Mouse (Mus musculus) myocyte (in vitro differentiated cells): ENCODE measurements around the gene Ctnnd1. TPM values are rescaled to one million over a fixed set of nuclear protein-coding genes. Genes with fewer than 3 reads are reported as not detected.

Experiments
- H3K27me3 ChIP-seq: one replicate; pipeline ENCODE4 v1.6.1; 2011; ENCODE audit not compliant: control insufficient read depth, insufficient read depth, insufficient read length
- H3K36me3 ChIP-seq: one replicate; pipeline ENCODE4 v1.6.1; 2011; ENCODE audit not compliant: control insufficient read depth, insufficient read depth
- H3K4me2 ChIP-seq: one replicate; pipeline ENCODE4 v1.6.1; 2011; ENCODE audit warnings: low read depth, control low read depth
- H3K4me3 ChIP-seq: one replicate; pipeline ENCODE4 v1.5.1; 2011; ENCODE audit warnings: mild to moderate bottlenecking, control low read depth, moderate library complexity
- H3K79me2 ChIP-seq: one replicate; pipeline ENCODE4 v1.6.1; 2011; ENCODE audit not compliant: control insufficient read depth, insufficient read depth
- H3ac ChIP-seq: one replicate; pipeline ENCODE4 v1.6.1; 2011; ENCODE audit not compliant: control insufficient read depth, insufficient read length
- CEBPB ChIP-seq: IDR thresholded peaks from 2 replicates; pipeline ENCODE4 v1.6.1; 2011; ENCODE audit warnings: mild to moderate bottlenecking, moderate library complexity; ENCODE audit not compliant: poor library complexity, insufficient read depth, severe bottlenecking
- E2F4 ChIP-seq: IDR thresholded peaks from one replicate; pipeline ENCODE4 v1.6.1; 2011; ENCODE audit warnings: mild to moderate bottlenecking, control low read depth, moderate library complexity; ENCODE audit not compliant: insufficient read depth
- MAX ChIP-seq: IDR thresholded peaks from one replicate; pipeline ENCODE4 v1.6.1; 2011; ENCODE audit warnings: low read depth, mild to moderate bottlenecking, control low read depth
- MYOD1 ChIP-seq, 3 experiments: IDR thresholded peaks; one replicate each; pipeline ENCODE4 v1.6.1; 2011; ENCODE audit warnings: control low read depth in 2 of 3, low read depth in 2 of 3, mild to moderate bottlenecking in 2 of 3, moderate library complexity in 1 of 3; ENCODE audit not compliant: insufficient read length in 2 of 3, control insufficient read depth in 1 of 3
- MYOG ChIP-seq, 3 experiments: IDR thresholded peaks; one replicate each; pipeline ENCODE4 v1.6.1; 2011; ENCODE audit warnings: control low read depth in 2 of 3, low read depth in 2 of 3, mild to moderate bottlenecking in 2 of 3; ENCODE audit not compliant: insufficient read length in 2 of 3, control insufficient read depth in 1 of 3, insufficient read depth in 1 of 3
- POLR2A ChIP-seq: IDR thresholded peaks from one replicate; pipeline ENCODE4 v1.6.1; 2011; ENCODE audit warnings: low read depth, mild to moderate bottlenecking, control low read depth, moderate library complexity; ENCODE audit not compliant: insufficient read length
- POLR2AphosphoS2 ChIP-seq: IDR thresholded peaks from one replicate; pipeline ENCODE4 v1.6.1; 2011; ENCODE audit warnings: low read depth, control low read depth; ENCODE audit not compliant: insufficient read length
- REST ChIP-seq: IDR thresholded peaks from one replicate; pipeline ENCODE4 v1.6.1; 2011; ENCODE audit warnings: mild to moderate bottlenecking, control low read depth, moderate library complexity; ENCODE audit not compliant: insufficient read depth, insufficient read length
- SRF ChIP-seq: IDR thresholded peaks from one replicate; pipeline ENCODE4 v1.6.1; 2011; ENCODE audit warnings: low read depth; ENCODE audit not compliant: control insufficient read depth, insufficient read length
- TCF12 ChIP-seq: IDR thresholded peaks from one replicate; pipeline ENCODE4 v1.6.1; 2011; ENCODE audit warnings: mild to moderate bottlenecking, control low read depth; ENCODE audit not compliant: poor library complexity, insufficient read depth, severe bottlenecking
- TCF3 ChIP-seq: IDR thresholded peaks from one replicate; pipeline ENCODE4 v1.6.1; 2011; ENCODE audit warnings: low read depth, control low read depth; ENCODE audit not compliant: insufficient read length
- USF1 ChIP-seq: IDR thresholded peaks from one replicate; pipeline ENCODE4 v1.6.1; 2011; ENCODE audit warnings: low read depth, mild to moderate bottlenecking, control low read depth, moderate library complexity
- polyA plus RNA-seq: library from polyadenylated mRNA; unstranded; fragments of >200 nt; fragmentation: generic; extraction: Trizol; gene quantifications from one replicate; pipeline ENCODE4 v1.2.1, GENCODE M21; 2012; ENCODE audit warnings: missing spikeins

The Ctnnd1 gene
- polyA plus RNA-seq, 1 experiment = 64.6 TPM

- TF ChIP-seq REST (no peak), POLR2AphosphoS2 (peak; percentile 75), MYOG (IDR thresholded peaks at IDR 0.05; ENCODE audit: control insufficient read depth in 1 of 3, insufficient read depth in 1 of 3, insufficient read length in 2 of 3, low read depth in 2 of 3) (no peak), POLR2A (no peak), CEBPB (no peak), SRF (no peak), MYOD1 (IDR thresholded peaks at IDR 0.05; ENCODE audit: control insufficient read depth in 1 of 3, insufficient read length in 2 of 3, low read depth in 2 of 3) (no peak), MAX (peak; percentile 18), TCF12 (no peak), USF1 (peak; percentile 99), TCF3 (no peak), E2F4 (peak; percentile 92)
- peaks cover 15% of the 10 kb centered on the region for H3K79me2 ChIP-seq
- H3K27me3 ChIP-seq = no peaks in the 10 kb centered on the region
- peak within 1 kb of the TSS; percentile 92 for H3K4me3 ChIP-seq
- peaks cover 12% of the 10 kb centered on the region for H3K36me3 ChIP-seq
- peak within 1 kb of the TSS; percentile 91 for H3ac ChIP-seq
- peak within 1 kb of the TSS; percentile 89 for H3K4me2 ChIP-seq
These were observed 20.0 kb upstream of the Ctnnd1 start, which contains the start of gene Selenoh for GRCm38 (mm10) chr2:84670569-84670933. Selenoh (minus strand) TSS chr2:84670770.

- Histone ChIP-seq H3K79me2 (peaks cover 15% of the 10 kb centered on the region), H3K27me3 (no peaks in the 10 kb centered on the region), H3K4me2 (peak overlapping the region; percentile 89), H3K36me3 (peaks cover 12% of the 10 kb centered on the region), H3K4me3 (peak overlapping the region; percentile 92), H3ac (peak overlapping the region; percentile 91)
- TF ChIP-seq USF1 = no peak
These were observed 19.4 kb upstream of the Ctnnd1 start for GRCm38 (mm10) chr2:84669828-84670568.

- H3ac ChIP-seq = no peak overlapping the region
- no peaks in the 10 kb centered on the region for H3K36me3 ChIP-seq
- peaks cover 15% of the 10 kb centered on the region for H3K79me2 ChIP-seq
- no peak overlapping the region for H3K4me2 ChIP-seq
- H3K4me3 ChIP-seq = no peak overlapping the region
- no peaks in the 10 kb centered on the region for H3K27me3 ChIP-seq
- TF ChIP-seq MYOD1 (IDR thresholded peaks at IDR 0.05; ENCODE audit: control insufficient read depth in 1 of 3, insufficient read length in 2 of 3, low read depth in 2 of 3) (no peak), CEBPB (no peak), POLR2A (no peak), TCF12 (no peak), REST (no peak), POLR2AphosphoS2 (no peak), TCF3 (no peak), MYOG (IDR thresholded peaks at IDR 0.05; ENCODE audit: control insufficient read depth in 1 of 3, insufficient read depth in 1 of 3, insufficient read length in 2 of 3, low read depth in 2 of 3) (no peak)
These were observed 15.5 kb upstream of the Ctnnd1 start for GRCm38 (mm10) chr2:84666081-84666480.

- H3ac ChIP-seq = no peak overlapping the region
- no peak for TF ChIP-seq POLR2A
- TF ChIP-seq TCF12 = no peak
- TF ChIP-seq MYOD1 (IDR thresholded peaks at IDR 0.05; ENCODE audit: control insufficient read depth in 1 of 3, insufficient read length in 2 of 3, low read depth in 2 of 3) = no peak
- no peak for TF ChIP-seq MYOG (IDR thresholded peaks at IDR 0.05; ENCODE audit: control insufficient read depth in 1 of 3, insufficient read depth in 1 of 3, insufficient read length in 2 of 3, low read depth in 2 of 3)
- TF ChIP-seq USF1 = no peak
- TF ChIP-seq E2F4 = no peak
- TF ChIP-seq MAX = no peak
- TF ChIP-seq TCF3 = no peak
- TF ChIP-seq REST = no peak
- no peak for TF ChIP-seq POLR2AphosphoS2
- no peak for TF ChIP-seq CEBPB
- TF ChIP-seq SRF = no peak
- H3K27me3 ChIP-seq = no peaks in the 10 kb centered on the region
- H3K79me2 ChIP-seq = no peaks in the 10 kb centered on the region
- H3K4me2 ChIP-seq = no peak overlapping the region
- H3K4me3 ChIP-seq = no peak overlapping the region
- no peaks in the 10 kb centered on the region for H3K36me3 ChIP-seq
These were observed 12.3 kb upstream of the Ctnnd1 start for GRCm38 (mm10) chr2:84662866-84663265.

- H3K79me2 ChIP-seq = no peaks in the 10 kb centered on the region
- H3K4me2 ChIP-seq = no peak overlapping the region
- TF ChIP-seq CEBPB (no peak), POLR2AphosphoS2 (no peak), SRF (no peak), MYOD1 (IDR thresholded peaks at IDR 0.05; ENCODE audit: control insufficient read depth in 1 of 3, insufficient read length in 2 of 3, low read depth in 2 of 3) (no peak), USF1 (no peak), E2F4 (no peak), POLR2A (no peak), REST (no peak), MAX (no peak), TCF3 (no peak), MYOG (IDR thresholded peaks at IDR 0.05; ENCODE audit: control insufficient read depth in 1 of 3, insufficient read depth in 1 of 3, insufficient read length in 2 of 3, low read depth in 2 of 3) (no peak), TCF12 (no peak)
- H3K4me3 ChIP-seq = no peak overlapping the region
- H3ac ChIP-seq = no peak overlapping the region
- no peaks in the 10 kb centered on the region for H3K27me3 ChIP-seq
- H3K36me3 ChIP-seq = no peaks in the 10 kb centered on the region
These were observed 9.7 kb upstream of the Ctnnd1 start for GRCm38 (mm10) chr2:84660253-84660652.
